Mouse (Mus musculus) kidney, embryonic 14.5 days (tissue): ENCODE measurements around the gene Herpud1. TPM values are rescaled to one million over a fixed set of nuclear protein-coding genes. Genes with fewer than 3 reads are reported as not detected.

Source experiments
- ATAC-seq: fragments of 200-750 bp; cut with Nextera tagmentation; 2 replicates; pipeline ENCODE4 v1.8.0; 2017; ENCODE audit warnings: moderate number of reproducible peaks, mild to moderate bottlenecking, moderate TSS enrichment, moderate library complexity; ENCODE audit not compliant: low FRiP score, low TSS enrichment
- H3K27ac ChIP-seq: fragments of 300-500 bp; sonication (generic); 2 replicates; pipeline ENCODE4 v1.5.1; 2014; ENCODE audit warnings: low read depth, mild to moderate bottlenecking, low read length, moderate library complexity, mixed read lengths
- H3K27me3 ChIP-seq: fragments of 300-500 bp; sonication (generic); 2 replicates; pipeline ENCODE4 v1.6.1; 2014; ENCODE audit warnings: mild to moderate bottlenecking, low read length; ENCODE audit not compliant: control insufficient read depth, insufficient read depth
- H3K36me3 ChIP-seq: fragments of 300-500 bp; sonication (generic); 2 replicates; pipeline ENCODE4 v1.6.1; 2014; ENCODE audit warnings: low read length, mixed read lengths; ENCODE audit not compliant: control insufficient read depth, insufficient read depth
- H3K4me1 ChIP-seq: fragments of 300-500 bp; sonication (generic); 2 replicates; pipeline ENCODE4 v1.6.1; 2014; ENCODE audit warnings: low read length, mixed read lengths; ENCODE audit not compliant: control insufficient read depth, insufficient read depth
- H3K4me2 ChIP-seq: fragments of 300-500 bp; sonication (generic); replicated peaks from 2 replicates; pipeline ENCODE4 v1.6.1; 2014; ENCODE audit warnings: low read depth, mild to moderate bottlenecking, low read length
- H3K4me3 ChIP-seq: fragments of 300-500 bp; sonication (generic); 2 replicates; pipeline ENCODE4 v1.5.1; 2014; ENCODE audit warnings: mild to moderate bottlenecking, low read length
- H3K9ac ChIP-seq: fragments of 300-500 bp; sonication (generic); 2 replicates; pipeline ENCODE4 v1.6.1; 2014; ENCODE audit warnings: low read depth, mild to moderate bottlenecking, low read length, moderate library complexity
- H3K9me3 ChIP-seq: fragments of 300-500 bp; sonication (generic); 2 replicates; pipeline ENCODE4 v1.6.1; 2016; ENCODE audit warnings: low read length; ENCODE audit not compliant: control insufficient read depth
- WGBS: fragments of 180-500 bp; shearing (Covaris S2); extraction: QIAGEN DNeasy Blood & Tissue Kit; methylation state at CpG from one replicate; pipeline ENCODE4 v1.1.7; 2014; 5-methylcytosine and 5-hydroxymethylcytosine counted together
- polyA plus RNA-seq: library from polyadenylated mRNA; unstranded; fragments of >200 nt; fragmentation: Nextera tagmentation; extraction: Ambion mirVana; gene quantifications from 2 replicates; pipeline ENCODE4 v1.2.1, GENCODE M21; 2014

Herpud1 gene
- polyA plus RNA-seq, 1 experiment from 2014 or later = 61.2 TPM

DNA sequence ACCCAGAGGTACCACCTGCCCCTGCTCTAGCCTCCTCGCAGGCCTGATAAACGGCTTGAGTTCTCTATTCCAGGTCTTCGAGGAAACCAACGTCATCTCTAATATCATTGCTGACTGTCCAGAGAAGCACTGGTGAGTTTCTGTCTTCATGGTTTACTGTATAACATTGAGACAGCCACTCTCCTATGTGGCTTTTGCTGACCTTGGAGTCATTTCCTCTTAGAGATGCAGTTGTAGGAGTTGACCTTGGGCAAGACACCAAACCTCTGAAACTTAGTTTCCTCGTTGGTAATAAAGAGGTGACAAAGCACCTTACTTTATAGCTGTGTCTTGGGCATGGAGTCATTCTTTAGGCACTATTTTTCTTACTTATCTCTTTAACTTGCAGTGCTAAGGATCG lies 26.3 kb downstream of the Herpud1 start:
- no peak overlapping the region for H3K4me2 ChIP-seq
- no peak overlapping the region for H3K27ac ChIP-seq
- no peaks in the 10 kb centered on the region for H3K36me3 ChIP-seq
- no peak overlapping the region for H3K4me3 ChIP-seq
- H3K27me3 ChIP-seq = no peaks in the 10 kb centered on the region
- WGBS = 81% methylated on average over 6 of the region's 6 CpGs
- no peak for ATAC-seq
- H3K9me3 ChIP-seq = no peaks in the 10 kb centered on the region
- H3K9ac ChIP-seq = no peak overlapping the region
- no peaks in the 10 kb centered on the region for H3K4me1 ChIP-seq

DNA sequence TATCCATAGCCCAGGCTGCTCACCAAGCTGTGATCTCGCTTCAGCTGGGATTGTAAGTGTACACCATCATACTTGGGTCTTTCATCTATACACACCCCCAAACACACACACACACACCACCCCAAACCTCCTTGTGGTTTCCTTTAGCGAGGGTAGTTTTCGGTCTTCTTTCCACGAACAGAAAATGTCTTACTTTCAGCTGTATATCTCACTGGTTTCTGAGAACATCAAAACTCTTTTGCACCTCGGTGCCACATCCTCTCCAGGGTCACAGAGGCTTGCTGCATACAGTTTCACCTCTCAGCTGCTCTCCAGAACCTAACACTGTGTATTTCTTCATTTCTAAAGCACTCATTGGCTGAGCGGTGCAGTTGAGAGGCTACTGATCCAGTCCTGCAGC lies 27.3 kb downstream of the Herpud1 start:
- Histone ChIP-seq H3K27ac (no peak overlapping the region), H3K4me1 (no peaks in the 10 kb centered on the region), H3K4me3 (no peak overlapping the region), H3K9ac (no peak overlapping the region), H3K4me2 (no peak overlapping the region), H3K36me3 (no peaks in the 10 kb centered on the region), H3K27me3 (no peaks in the 10 kb centered on the region), H3K9me3 (no peaks in the 10 kb centered on the region)
- no peak for ATAC-seq
- WGBS = 80% methylated on average over 6 of the region's 6 CpGs

DNA sequence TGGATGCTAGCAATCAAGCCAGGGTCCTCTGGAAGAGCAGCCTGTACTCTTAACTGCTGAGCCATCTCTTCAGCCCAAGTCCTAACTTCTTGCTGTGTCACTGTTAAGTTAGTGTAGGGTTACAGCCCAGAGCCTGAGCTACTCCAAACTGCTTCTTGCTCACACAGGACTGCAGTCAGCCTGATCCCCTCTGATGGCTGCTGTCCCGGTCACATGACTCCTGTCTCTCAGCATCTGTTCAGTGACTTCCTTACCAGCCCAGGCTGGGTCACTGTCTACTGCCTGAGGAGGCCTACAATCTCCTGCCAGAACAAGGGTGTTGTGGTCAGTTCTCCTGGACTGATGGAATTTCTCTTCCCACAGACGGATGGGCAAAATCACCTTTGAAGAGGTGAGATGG lies 29.0 kb downstream of the Herpud1 start:
- Histone ChIP-seq H3K4me1 (no peaks in the 10 kb centered on the region), H3K9me3 (no peaks in the 10 kb centered on the region), H3K9ac (no peak overlapping the region), H3K4me2 (no peak overlapping the region), H3K4me3 (no peak overlapping the region), H3K36me3 (no peaks in the 10 kb centered on the region), H3K27me3 (no peaks in the 10 kb centered on the region), H3K27ac (no peak overlapping the region)
- peak; percentile 62 for ATAC-seq
- WGBS = 52% methylated on average over 2 of the region's 2 CpGs

DNA sequence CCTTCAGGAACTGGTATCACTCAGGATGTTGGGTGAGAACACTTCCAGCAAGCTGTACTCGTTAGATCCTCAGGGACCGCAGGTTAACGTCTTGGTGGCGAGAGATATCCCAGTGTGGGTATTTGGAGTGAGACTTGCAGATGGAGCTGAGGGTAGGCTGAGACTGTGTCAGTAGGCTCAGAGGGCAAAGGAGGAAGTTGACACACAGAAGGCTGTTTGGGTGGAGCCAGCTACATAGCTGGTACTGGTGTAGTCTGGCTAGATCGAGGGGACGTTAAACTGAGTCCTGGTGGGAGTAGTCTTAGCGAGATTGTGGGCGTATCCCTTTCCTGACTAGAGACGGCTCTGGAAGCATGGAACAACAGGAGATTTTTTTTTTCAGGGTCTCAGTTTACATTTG lies 31.8 kb downstream of the Herpud1 start:
- no peak overlapping the region for H3K9ac ChIP-seq
- no peak overlapping the region for H3K27ac ChIP-seq
- H3K4me2 ChIP-seq = no peak overlapping the region
- H3K4me1 ChIP-seq = no peaks in the 10 kb centered on the region
- H3K27me3 ChIP-seq = no peaks in the 10 kb centered on the region
- WGBS = 52% methylated on average over 9 of the region's 9 CpGs
- no peak overlapping the region for H3K4me3 ChIP-seq
- H3K9me3 ChIP-seq = no peaks in the 10 kb centered on the region
- no peaks in the 10 kb centered on the region for H3K36me3 ChIP-seq
- ATAC-seq = no peak

DNA sequence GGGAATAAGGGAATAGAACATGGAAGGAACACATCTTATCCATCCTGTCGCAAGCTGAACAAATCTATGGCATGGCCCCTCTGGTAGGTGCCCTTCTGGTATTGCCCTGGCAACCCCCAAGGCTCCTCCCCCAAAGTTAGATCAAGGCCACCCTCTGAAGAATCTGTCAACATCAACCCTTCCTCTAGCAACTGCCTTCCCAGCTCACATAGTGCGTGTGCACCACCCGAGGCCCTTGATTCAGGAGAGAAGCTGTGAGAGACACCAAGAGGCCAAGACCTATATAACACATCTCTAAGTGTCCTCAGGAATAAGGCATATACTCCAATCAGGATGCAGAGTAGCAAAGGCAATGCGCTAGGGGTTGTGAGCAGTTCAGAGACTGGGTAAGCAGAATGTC lies 36.0 kb downstream of the Herpud1 start:
- Histone ChIP-seq H3K9ac (no peak overlapping the region), H3K9me3 (no peaks in the 10 kb centered on the region), H3K27ac (no peak overlapping the region), H3K36me3 (no peaks in the 10 kb centered on the region), H3K4me3 (no peak overlapping the region), H3K4me1 (no peaks in the 10 kb centered on the region), H3K27me3 (no peaks in the 10 kb centered on the region), H3K4me2 (no peak overlapping the region)
- WGBS = 90% methylated on average over 4 of the region's 4 CpGs
- no peak for ATAC-seq

DNA sequence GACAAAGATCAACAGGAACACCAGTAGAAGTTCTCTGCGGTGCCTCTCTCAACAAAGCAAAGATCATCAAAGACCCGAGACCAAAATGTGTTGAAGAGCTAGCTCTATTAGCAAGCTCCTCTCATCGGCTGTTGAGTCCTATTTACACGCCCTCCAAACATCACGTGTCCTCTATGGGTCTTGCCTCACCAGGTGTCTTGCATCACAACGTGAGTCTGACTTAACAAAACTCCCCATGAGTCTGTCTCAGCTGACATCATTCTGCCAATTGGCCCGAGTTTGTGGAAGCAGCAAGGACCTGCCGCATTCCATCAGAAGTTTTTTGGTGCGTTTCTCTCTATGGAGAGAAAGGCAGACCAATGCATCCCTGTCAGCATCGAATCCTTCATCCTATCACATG lies 41.7 kb downstream of the Herpud1 start:
- H3K9ac ChIP-seq = no peak overlapping the region
- no peaks in the 10 kb centered on the region for H3K4me1 ChIP-seq
- 58% methylated on average over 10 of the region's 10 CpGs for WGBS
- H3K4me2 ChIP-seq = no peak overlapping the region
- no peak for ATAC-seq
- H3K27me3 ChIP-seq = no peaks in the 10 kb centered on the region
- H3K27ac ChIP-seq = no peak overlapping the region
- H3K4me3 ChIP-seq = no peak overlapping the region
- no peaks in the 10 kb centered on the region for H3K9me3 ChIP-seq
- H3K36me3 ChIP-seq = no peaks in the 10 kb centered on the region

DNA sequence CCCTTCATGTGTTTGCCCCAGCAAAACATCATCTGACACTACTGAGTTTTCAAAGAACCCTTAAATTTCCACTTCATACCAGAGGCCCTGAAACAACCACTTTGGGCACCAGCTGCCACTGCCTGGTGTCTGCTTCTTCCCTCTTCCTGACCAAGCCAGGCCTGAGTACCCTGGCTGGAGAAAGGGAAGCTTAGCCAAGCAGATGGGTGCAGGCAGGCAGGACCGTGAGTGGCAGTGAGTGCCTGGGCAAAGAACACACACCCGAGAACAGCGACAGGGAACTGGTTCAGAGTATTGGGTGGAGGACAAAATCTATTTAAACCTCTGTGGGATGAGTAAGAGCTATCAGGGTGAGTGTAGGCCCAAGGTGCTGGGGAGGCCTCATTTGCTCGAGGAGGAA lies 42.2 kb downstream of the Herpud1 start:
- ATAC-seq = no peak
- no peaks in the 10 kb centered on the region for H3K4me1 ChIP-seq
- H3K4me2 ChIP-seq = no peak overlapping the region
- no peak overlapping the region for H3K9ac ChIP-seq
- H3K36me3 ChIP-seq = no peaks in the 10 kb centered on the region
- 81% methylated on average over 4 of the region's 4 CpGs for WGBS
- no peak overlapping the region for H3K4me3 ChIP-seq
- no peaks in the 10 kb centered on the region for H3K9me3 ChIP-seq
- H3K27ac ChIP-seq = no peak overlapping the region
- 0 out of 2 replicates have a peak, but pooled peaks cover under 1% of the 10 kb centered on the region for H3K27me3 ChIP-seq

DNA sequence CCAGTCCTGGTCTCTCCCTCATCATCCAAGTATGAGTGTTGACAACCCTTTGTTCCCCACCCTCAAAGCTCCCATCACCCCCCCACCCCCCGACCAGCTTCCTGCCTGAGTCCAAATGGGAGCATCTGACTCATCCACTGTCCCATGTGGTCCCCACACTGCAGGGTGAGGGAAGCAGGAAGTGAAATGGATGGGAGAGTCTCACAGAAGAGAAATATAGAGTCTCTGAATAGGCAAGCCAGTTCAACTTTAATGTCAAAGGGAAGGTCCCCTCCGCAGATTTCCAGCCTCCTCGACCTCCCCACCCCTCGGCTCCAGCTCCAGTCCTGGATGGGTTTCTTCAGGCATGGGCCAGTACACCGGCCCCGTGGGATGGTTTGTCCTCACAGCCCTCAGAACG lies 43.1 kb downstream of the Herpud1 start:
- no peaks in the 10 kb centered on the region for H3K9me3 ChIP-seq
- H3K27me3 ChIP-seq = peaks cover 10% of the 10 kb centered on the region; the same call in 1 of the 2 replicates
- H3K4me3 ChIP-seq = no peak overlapping the region
- H3K36me3 ChIP-seq = no peaks in the 10 kb centered on the region
- H3K27ac ChIP-seq = no peak overlapping the region
- H3K4me1 ChIP-seq = no peaks in the 10 kb centered on the region
- no peak for ATAC-seq
- 80% methylated on average over 7 of the region's 7 CpGs for WGBS
- H3K9ac ChIP-seq = no peak overlapping the region
- H3K4me2 ChIP-seq = no peak overlapping the region

DNA sequence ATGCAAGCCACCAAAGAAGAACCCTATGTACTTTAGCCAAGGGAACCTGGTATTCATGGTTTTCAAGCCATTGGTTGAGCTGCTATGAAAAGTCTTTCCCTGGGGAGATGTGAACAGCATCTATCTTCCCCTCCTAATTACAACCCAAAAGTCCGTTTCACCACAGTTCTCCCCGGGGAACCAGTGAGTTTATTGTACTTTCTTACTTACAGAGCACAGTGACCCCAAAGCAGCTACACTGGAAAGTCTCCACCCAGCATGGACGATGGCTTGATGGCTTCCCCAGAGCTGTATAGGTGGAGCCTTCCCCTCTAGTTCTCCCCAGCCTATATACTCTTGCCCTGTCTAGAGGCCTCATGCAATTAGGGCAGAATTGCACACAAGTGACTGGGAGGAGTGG lies 46.0 kb downstream of the Herpud1 start:
- ATAC-seq = no peak
- Histone ChIP-seq H3K36me3 (no peaks in the 10 kb centered on the region), H3K9me3 (no peaks in the 10 kb centered on the region), H3K4me1 (no peaks in the 10 kb centered on the region), H3K27ac (no peak overlapping the region), H3K4me2 (no peak overlapping the region), H3K9ac (no peak overlapping the region), H3K4me3 (no peak overlapping the region), H3K27me3 (peaks cover 10% of the 10 kb centered on the region; the same call in 1 of the 2 replicates)
- WGBS = 64% methylated on average over 3 of the region's 3 CpGs
